In the genomic region with DNA sequence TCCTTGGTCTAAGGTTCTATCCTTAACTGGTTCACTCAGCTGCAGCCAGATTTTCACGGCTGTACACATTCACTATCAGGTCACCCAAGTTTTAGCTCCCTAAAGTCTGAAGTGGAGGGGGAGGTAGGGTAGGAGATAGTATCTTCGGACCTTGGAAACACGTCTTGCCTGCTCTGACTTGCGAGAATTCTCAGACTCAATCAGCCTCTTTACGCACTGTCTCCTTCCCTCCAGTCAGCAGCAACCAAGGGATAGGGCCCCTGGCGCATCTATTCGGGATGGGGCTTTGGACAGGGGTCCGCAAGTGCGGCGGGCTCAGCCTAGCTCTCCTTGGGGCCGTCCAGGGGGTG, we compare ENCODE assay signal across 8 mouse cellular contexts. TPM values are rescaled to one million over a fixed set of nuclear protein-coding genes. Genes with fewer than 3 reads are reported as not detected.
DNase-seq lines count a peak whose midpoint lies in the region; ATAC-seq and TF ChIP-seq lines count a peak whose summit lies in the region.

No protein-coding gene starts in this region.

- H3K9me3 ChIP-seq in embryonic facial prominence, embryonic 10.5 days: no peaks in the 10 kb centered on the region
- H3K9me3 ChIP-seq in intestine, embryonic 14.5 days (ENCODE audit: control insufficient read depth, low read length): no peaks in the 10 kb centered on the region
- no peaks in the 10 kb centered on the region for H3K9me3 ChIP-seq in neural tube, embryonic 12.5 days

- peaks cover 63% of the 10 kb centered on the region for H3K4me1 ChIP-seq in embryonic facial prominence, embryonic 10.5 days
- H3K4me1 ChIP-seq in intestine, embryonic 14.5 days (replicated peaks; ENCODE audit: control insufficient read depth, insufficient read depth, low read length): peaks cover 23% of the 10 kb centered on the region
- peaks cover 33% of the 10 kb centered on the region for H3K4me1 ChIP-seq in neural tube, embryonic 12.5 days

- peak overlapping the region; percentile 63 for H3K4me2 ChIP-seq in intestine, embryonic 14.5 days (ENCODE audit: low read length)
- H3K4me2 ChIP-seq in neural tube, embryonic 12.5 days (replicated peaks): peak overlapping the region; percentile 96

- H3K4me3 ChIP-seq in layer of hippocampus, adult 2 months: peak overlapping the region; percentile 63
- H3K4me3 ChIP-seq in embryonic facial prominence, embryonic 10.5 days: peak overlapping the region; percentile 72
- peak overlapping the region; percentile 47 for H3K4me3 ChIP-seq in intestine, embryonic 14.5 days (ENCODE audit: low read depth, low read length)
- H3K4me3 ChIP-seq in neural tube, embryonic 12.5 days: peak overlapping the region; percentile 51

- TF ChIP-seq CTCF in layer of hippocampus, adult 2 months (conservative IDR thresholded peaks at IDR 0.05): no peak

- under 1% methylated on average over 11 of the region's 11 CpGs for WGBS in embryonic facial prominence, embryonic 10.5 days
- 1% methylated on average over 11 of the region's 11 CpGs for WGBS in intestine, embryonic 14.5 days
- under 1% methylated on average over 11 of the region's 11 CpGs for whole genome bisulfite sequencing in neural tube, embryonic 12.5 days

- ATAC-seq in intestine, embryonic 14.5 days (replicated peaks; ENCODE audit: low FRiP score, low TSS enrichment, low read depth): no peak
- ATAC-seq in neural tube, embryonic 12.5 days (ENCODE audit: low FRiP score, low read depth): 0 out of 2 replicates have a peak, but pooled peaks have one; percentile 8
- no peak for ATAC-seq in cerebellum, adult (ENCODE audit: insufficient number of reproducible peaks, low FRiP score, low TSS enrichment)

- H3K9ac ChIP-seq in intestine, embryonic 14.5 days (ENCODE audit: low read length): peak overlapping the region; percentile 75
- peak overlapping the region; percentile 69 for H3K9ac ChIP-seq in neural tube, embryonic 12.5 days

- DNase-seq in layer of hippocampus, adult 2 months (ENCODE audit: low spot score in 2 of 2): no peak
- no peak for DNase-seq in layer of hippocampus, postnatal 14 days (ENCODE audit: low spot score in 2 of 2)
- DNase-seq in embryonic facial prominence, embryonic 10.5 days (ENCODE audit: low spot score): no peak
- DNase-seq in intestine, embryonic 14.5 days (ENCODE audit: low spot score): no peak
- no peak for DNase-seq in gastrocnemius, adult 8-10 months (ENCODE audit: low spot score in 2 of 2)
- DNase-seq in ovary, postnatal 36 days (ENCODE audit: low spot score): no peak

- H3K27me3 ChIP-seq in embryonic facial prominence, embryonic 10.5 days (replicated peaks; ENCODE audit: low read depth, poor library complexity, severe bottlenecking): peaks cover 83% of the 10 kb centered on the region
- H3K27me3 ChIP-seq in intestine, embryonic 14.5 days (replicated peaks; ENCODE audit: control insufficient read depth, insufficient read depth, low read length): peaks cover 25% of the 10 kb centered on the region
- H3K27me3 ChIP-seq in neural tube, embryonic 12.5 days (replicated peaks): peaks cover 60% of the 10 kb centered on the region

- H3K36me3 ChIP-seq in embryonic facial prominence, embryonic 10.5 days (replicated peaks): no peaks in the 10 kb centered on the region
- peaks cover 8% of the 10 kb centered on the region; the same call in 1 of the 2 replicates for H3K36me3 ChIP-seq in intestine, embryonic 14.5 days (ENCODE audit: control insufficient read depth, insufficient read depth, low read length)
- H3K36me3 ChIP-seq in neural tube, embryonic 12.5 days: no peaks in the 10 kb centered on the region

- peak overlapping the region; percentile 88 for H3K27ac ChIP-seq in layer of hippocampus, adult 2 months
- peak overlapping the region; percentile 90 for H3K27ac ChIP-seq in embryonic facial prominence, embryonic 10.5 days (replicated peaks)
- peak overlapping the region; percentile 89 for H3K27ac ChIP-seq in intestine, embryonic 14.5 days (ENCODE audit: low read depth)
- H3K27ac ChIP-seq in neural tube, embryonic 12.5 days: 0 out of 2 replicates have a peak overlapping the region, but pooled peaks have one; percentile 26

RNA-seq across cellular contexts. Expression of gene Pmp22, which starts 3.3 kb away (rescaled TPM):
- 10 to 100 TPM; 17.9 to 21.4 TPM for total RNA-seq in layer of hippocampus, adult 2 months (2021)
- total RNA-seq in layer of hippocampus, postnatal 14 days (2021): 10 to 100 TPM; 22.4 to 22.6 TPM
- polyA plus RNA-seq in embryonic facial prominence, embryonic 10.5 days (2016; fragmentation: Nextera tagmentation; extraction: Ambion mirVana): 30.0 and 33.5 TPM in 2 replicates
- 120 and 133 TPM in 2 replicates for polyA plus RNA-seq in intestine, embryonic 14.5 days (2014; fragmentation: Nextera tagmentation; extraction: Ambion mirVana)
- polyA plus RNA-seq in neural tube, embryonic 12.5 days (2016; fragmentation: Nextera tagmentation; extraction: Ambion mirVana): 29.8 and 31.7 TPM in 2 replicates
- 10 to 100 TPM; 12.7 to 25.4 (median 23.4) TPM for total RNA-seq in gastrocnemius, adult 8-10 months (2022)

Comparison
In these comparisons a context has a peak if more than half of its experiments do, and no peak if none do; other contexts are left out.
1. H3K27ac ChIP-seq: peak in every context shown above with its lines; median percentile 90 in embryonic facial prominence, embryonic 10.5 days; 89 in intestine, embryonic 14.5 days; 88 in layer of hippocampus, adult 2 months; 26 in neural tube, embryonic 12.5 days.